Mouse (Mus musculus) hindbrain, embryonic 13.5 days (tissue): ENCODE measurements at regions not wholly inside any gene's neighbourhood (a gene's known extent, or its start where the extent isn't known, plus 50 kb on each side); places are given as distances from the start of the nearest gene placed in this dataset.

Experiments used
- ATAC-seq: fragments of 200-750 bp; cut with Nextera tagmentation; 2 replicates; pipeline ENCODE4 v1.8.0; 2017; ENCODE audit warnings: moderate TSS enrichment; ENCODE audit not compliant: low FRiP score
- H3K27ac ChIP-seq: fragments of 300-500 bp; sonication (generic); 2 replicates; pipeline ENCODE4 v1.5.1; 2015; ENCODE audit warnings: inconsistent platforms, mild to moderate bottlenecking, moderate library complexity
- H3K27me3 ChIP-seq: fragments of 300-500 bp; sonication (generic); 2 replicates; pipeline ENCODE4 v1.6.1; 2015; ENCODE audit warnings: mild to moderate bottlenecking, inconsistent platforms
- H3K36me3 ChIP-seq: fragments of 300-500 bp; sonication (generic); 2 replicates; pipeline ENCODE4 v1.6.1; 2015; ENCODE audit warnings: mild to moderate bottlenecking, inconsistent platforms
- H3K4me1 ChIP-seq: fragments of 300-500 bp; sonication (generic); replicated peaks from 2 replicates; pipeline ENCODE4 v1.6.1; 2015; ENCODE audit warnings: inconsistent platforms
- H3K4me2 ChIP-seq: fragments of 300-500 bp; sonication (generic); 2 replicates; pipeline ENCODE4 v1.6.1; 2015; ENCODE audit warnings: inconsistent platforms, mild to moderate bottlenecking, moderate library complexity
- H3K4me3 ChIP-seq: fragments of 300-500 bp; sonication (generic); 2 replicates; pipeline ENCODE4 v1.5.1; 2015; ENCODE audit warnings: mild to moderate bottlenecking, inconsistent platforms
- H3K9ac ChIP-seq: fragments of 300-500 bp; sonication (generic); 2 replicates; pipeline ENCODE4 v1.6.1; 2015; ENCODE audit warnings: mild to moderate bottlenecking, inconsistent platforms
- H3K9me3 ChIP-seq: fragments of 300-500 bp; sonication (generic); 2 replicates; pipeline ENCODE4 v1.6.1; 2016; ENCODE audit warnings: inconsistent platforms
- WGBS: fragments of 180-500 bp; shearing (Covaris S2); methylation state at CpG from one replicate; pipeline ENCODE4 v1.1.7; 2015; 5-methylcytosine and 5-hydroxymethylcytosine counted together

DNA sequence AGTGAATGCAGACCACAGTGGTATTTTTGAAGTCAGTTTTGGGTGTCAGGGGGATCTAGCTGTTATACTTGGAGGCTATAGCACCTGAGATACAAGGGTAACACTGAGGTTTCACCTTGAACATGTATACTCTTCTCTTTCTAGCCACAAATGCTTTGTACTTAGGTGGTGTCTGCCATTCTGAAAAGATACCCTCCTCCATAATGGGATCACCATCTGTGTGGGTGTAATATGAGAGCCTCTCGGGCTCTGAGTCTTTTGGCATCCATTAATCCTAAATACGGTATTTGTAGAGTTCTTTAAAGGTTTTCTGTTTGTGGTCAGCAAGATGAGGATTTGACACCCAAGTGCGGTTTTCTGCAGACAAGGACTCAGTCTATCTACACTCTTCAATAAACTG, 295.7 kb downstream of the Klf6 start:
- H3K9ac ChIP-seq: no peak overlapping the region
- no peak overlapping the region for H3K4me3 ChIP-seq
- no peak overlapping the region for H3K4me2 ChIP-seq
- WGBS: 47% methylated on average over 3 of the region's 3 CpGs
- no peak for ATAC-seq
- no peaks in the 10 kb centered on the region for H3K9me3 ChIP-seq
- peaks cover 13% of the 10 kb centered on the region for H3K4me1 ChIP-seq
- no peaks in the 10 kb centered on the region for H3K36me3 ChIP-seq
- H3K27me3 ChIP-seq: no peaks in the 10 kb centered on the region
- no peak overlapping the region for H3K27ac ChIP-seq

- ATAC-seq: peak; percentile 75; the same call in 1 of the 2 replicates
- Histone ChIP-seq H3K4me1 (peaks cover 13% of the 10 kb centered on the region), H3K36me3 (no peaks in the 10 kb centered on the region), H3K4me2 (no peak overlapping the region), H3K27me3 (no peaks in the 10 kb centered on the region), H3K9ac (no peak overlapping the region), H3K27ac (no peak overlapping the region), H3K9me3 (no peaks in the 10 kb centered on the region), H3K4me3 (no peak overlapping the region)
- 10% methylated on average over 4 of the region's 4 CpGs for WGBS
These were observed 296.7 kb downstream of the Klf6 start for GRCm38 (mm10) chr13:6157946-6158345.

- ATAC-seq: peak; percentile 79
- Histone ChIP-seq H3K9ac (no peak overlapping the region), H3K9me3 (no peaks in the 10 kb centered on the region), H3K4me2 (no peak overlapping the region), H3K4me1 (peaks cover 13% of the 10 kb centered on the region), H3K27me3 (no peaks in the 10 kb centered on the region), H3K36me3 (no peaks in the 10 kb centered on the region), H3K27ac (no peak overlapping the region), H3K4me3 (no peak overlapping the region)
- WGBS: 13% methylated on average over 2 of the region's 2 CpGs
These were observed 298.1 kb downstream of the Klf6 start for GRCm38 (mm10) chr13:6159412-6159811.

DNA sequence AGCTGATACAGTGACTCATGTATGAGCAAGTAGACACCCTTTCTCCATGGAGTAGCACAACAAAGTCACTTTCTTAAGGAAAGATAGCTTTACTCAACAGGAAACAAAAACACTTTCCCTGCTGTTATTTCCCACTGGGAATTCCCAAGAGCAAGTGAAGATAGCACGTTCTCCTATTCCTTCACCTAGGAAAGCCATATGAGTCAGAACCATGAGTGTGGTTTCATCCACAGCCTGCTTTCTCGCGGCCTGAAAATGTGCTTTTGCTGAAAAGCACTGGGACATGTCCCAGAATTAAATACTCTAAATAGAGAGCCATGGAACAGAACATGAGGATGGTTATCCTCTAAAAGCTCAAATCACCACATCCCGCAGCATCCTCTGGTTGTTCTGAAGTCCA, 304.6 kb downstream of the Klf6 start:
- WGBS: 89% methylated on average over 4 of the region's 4 CpGs
- H3K4me1 ChIP-seq: no peaks in the 10 kb centered on the region
- H3K27me3 ChIP-seq: no peaks in the 10 kb centered on the region
- H3K9ac ChIP-seq: no peak overlapping the region
- no peak overlapping the region for H3K27ac ChIP-seq
- H3K9me3 ChIP-seq: no peaks in the 10 kb centered on the region
- no peak for ATAC-seq
- H3K4me2 ChIP-seq: no peak overlapping the region
- H3K4me3 ChIP-seq: no peak overlapping the region
- no peaks in the 10 kb centered on the region for H3K36me3 ChIP-seq

DNA sequence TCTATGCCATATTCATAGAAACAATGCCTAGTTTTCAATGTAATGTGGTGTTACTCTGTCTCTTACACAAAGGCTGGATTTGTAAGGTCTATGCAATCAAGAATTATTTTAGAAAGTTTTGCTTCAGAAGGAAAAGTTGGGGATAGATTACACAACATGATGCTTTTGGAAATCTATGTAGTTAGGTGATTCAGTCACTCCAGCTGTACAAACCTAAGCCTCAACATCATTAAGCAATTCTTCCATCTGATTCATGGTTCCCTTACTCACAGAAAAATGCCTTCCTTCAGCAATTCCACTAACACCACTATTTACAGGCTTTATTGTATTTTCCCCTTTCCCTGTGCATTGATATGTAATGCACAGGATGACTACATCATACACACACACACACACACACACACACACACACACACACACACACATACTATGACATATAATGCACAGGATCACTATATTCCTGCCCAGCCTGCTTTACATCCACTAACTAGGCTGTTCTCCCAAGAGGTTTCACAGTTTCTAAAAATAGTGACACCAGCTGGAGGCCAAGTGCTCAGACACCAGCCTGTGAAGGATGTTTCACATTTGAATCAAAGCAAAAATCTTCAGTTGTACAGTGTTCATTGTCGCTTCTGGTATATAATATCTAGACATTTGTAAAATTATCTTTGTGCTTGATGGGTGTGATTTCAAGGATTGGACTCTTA, 305.9 kb downstream of the Klf6 start:
- H3K4me1 ChIP-seq: no peaks in the 10 kb centered on the region
- H3K27me3 ChIP-seq: no peaks in the 10 kb centered on the region
- WGBS: 88% methylated on average over 1 of the region's 1 CpGs
- H3K27ac ChIP-seq: no peak overlapping the region
- H3K9me3 ChIP-seq: no peaks in the 10 kb centered on the region
- H3K4me2 ChIP-seq: no peak overlapping the region
- no peak overlapping the region for H3K9ac ChIP-seq
- no peak overlapping the region for H3K4me3 ChIP-seq
- ATAC-seq: no peak
- no peaks in the 10 kb centered on the region for H3K36me3 ChIP-seq

GRCm38 (mm10) chr13:6173095-6173494, 311.8 kb downstream of the Klf6 start:
- no peak overlapping the region for H3K4me2 ChIP-seq
- no peaks in the 10 kb centered on the region for H3K27me3 ChIP-seq
- no peak overlapping the region for H3K9ac ChIP-seq
- no peak for ATAC-seq
- no peaks in the 10 kb centered on the region for H3K9me3 ChIP-seq
- no peak overlapping the region for H3K27ac ChIP-seq
- no peaks in the 10 kb centered on the region for H3K36me3 ChIP-seq
- H3K4me1 ChIP-seq: no peaks in the 10 kb centered on the region
- no peak overlapping the region for H3K4me3 ChIP-seq

DNA sequence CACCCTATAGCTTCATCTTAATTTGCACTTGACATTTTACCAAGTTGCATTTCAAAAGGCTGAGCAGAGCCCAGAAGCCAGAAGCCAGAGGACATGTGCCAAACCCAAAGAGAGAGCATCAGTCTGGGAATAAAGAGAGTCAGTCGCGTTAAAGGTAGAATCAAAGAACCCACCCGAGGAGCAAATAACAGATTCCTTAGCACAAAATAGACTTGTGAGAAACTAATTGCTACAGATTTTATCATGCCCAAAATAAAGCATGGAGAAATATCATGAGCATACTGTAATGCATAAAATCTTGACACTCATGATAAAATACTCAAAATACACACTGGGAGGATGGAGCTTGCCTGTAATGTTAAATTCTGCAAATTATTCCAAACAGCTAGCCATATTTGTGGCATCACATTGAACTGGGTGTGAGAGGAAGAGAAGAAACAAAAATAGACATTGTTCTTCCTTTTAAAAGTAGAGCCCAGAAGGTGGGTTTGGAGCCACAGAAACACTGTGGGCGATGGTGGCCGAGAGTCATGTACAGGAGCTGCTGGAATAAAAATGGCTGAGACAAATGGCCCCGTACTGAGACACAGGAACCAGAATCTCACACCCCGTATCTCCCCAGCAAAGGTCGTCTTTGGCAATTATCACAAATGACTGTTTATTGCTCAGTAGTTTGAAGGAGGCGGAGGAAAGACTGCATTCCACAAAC, 317.2 kb downstream of the Klf6 start:
- Histone ChIP-seq H3K9ac (no peak overlapping the region), H3K4me1 (no peaks in the 10 kb centered on the region), H3K36me3 (no peaks in the 10 kb centered on the region), H3K4me3 (no peak overlapping the region), H3K9me3 (no peaks in the 10 kb centered on the region), H3K27ac (no peak overlapping the region), H3K27me3 (no peaks in the 10 kb centered on the region), H3K4me2 (no peak overlapping the region)
- ATAC-seq: no peak
- 75% methylated on average over 9 of the region's 9 CpGs for WGBS

DNA sequence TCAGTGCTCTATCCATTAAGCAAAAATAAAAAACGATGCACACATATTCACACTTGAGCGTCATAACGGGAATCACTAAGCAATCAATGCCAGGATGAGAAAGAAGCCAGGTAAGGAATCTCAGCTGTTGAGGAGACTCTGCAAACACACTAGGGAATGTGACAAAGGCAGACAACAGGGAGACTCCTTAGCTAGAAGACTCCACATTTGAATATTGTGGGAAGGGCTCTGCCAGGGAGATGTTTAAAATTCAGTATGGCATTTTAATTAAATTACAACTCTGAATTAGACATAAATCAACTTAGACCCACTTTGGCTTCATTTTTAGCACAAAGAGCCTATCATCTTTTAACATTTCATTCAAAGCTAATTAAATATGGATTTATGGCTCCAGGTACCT, 327.9 kb downstream of the Klf6 start:
- no peak for ATAC-seq
- Histone ChIP-seq H3K27me3 (no peaks in the 10 kb centered on the region), H3K27ac (peak overlapping the region; percentile 20; the same call in 1 of the 2 replicates), H3K4me1 (peaks cover 8% of the 10 kb centered on the region), H3K4me2 (no peak overlapping the region), H3K9ac (no peak overlapping the region), H3K4me3 (no peak overlapping the region), H3K36me3 (no peaks in the 10 kb centered on the region), H3K9me3 (no peaks in the 10 kb centered on the region)
- WGBS: 74% methylated on average over 3 of the region's 3 CpGs

DNA sequence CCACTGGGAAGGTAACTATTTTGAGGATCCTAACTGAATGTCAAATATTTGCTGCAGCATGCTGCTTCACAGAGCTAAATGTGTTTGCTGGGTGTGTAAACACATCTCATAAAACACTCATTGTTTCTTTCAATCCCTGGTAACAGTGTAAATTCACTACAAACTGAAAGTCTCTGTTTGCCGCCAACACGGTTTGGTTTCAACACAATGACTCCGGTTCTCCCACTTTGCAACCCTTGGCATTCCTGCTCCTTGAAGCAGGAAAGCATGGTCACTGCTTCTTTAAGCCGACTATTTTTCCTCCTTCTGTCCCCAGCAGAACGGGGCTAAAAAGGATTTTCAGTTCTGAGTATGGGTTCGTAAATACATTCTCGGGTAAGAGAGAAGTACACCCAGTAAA, 328.3 kb downstream of the Klf6 start:
- no peak for ATAC-seq
- no peaks in the 10 kb centered on the region for H3K27me3 ChIP-seq
- no peaks in the 10 kb centered on the region for H3K9me3 ChIP-seq
- peak overlapping the region; percentile 20; the same call in 1 of the 2 replicates for H3K27ac ChIP-seq
- WGBS: 49% methylated on average over 7 of the region's 7 CpGs
- H3K4me1 ChIP-seq: peaks cover 13% of the 10 kb centered on the region
- H3K9ac ChIP-seq: no peak overlapping the region
- no peaks in the 10 kb centered on the region for H3K36me3 ChIP-seq
- no peak overlapping the region for H3K4me2 ChIP-seq
- no peak overlapping the region for H3K4me3 ChIP-seq

DNA sequence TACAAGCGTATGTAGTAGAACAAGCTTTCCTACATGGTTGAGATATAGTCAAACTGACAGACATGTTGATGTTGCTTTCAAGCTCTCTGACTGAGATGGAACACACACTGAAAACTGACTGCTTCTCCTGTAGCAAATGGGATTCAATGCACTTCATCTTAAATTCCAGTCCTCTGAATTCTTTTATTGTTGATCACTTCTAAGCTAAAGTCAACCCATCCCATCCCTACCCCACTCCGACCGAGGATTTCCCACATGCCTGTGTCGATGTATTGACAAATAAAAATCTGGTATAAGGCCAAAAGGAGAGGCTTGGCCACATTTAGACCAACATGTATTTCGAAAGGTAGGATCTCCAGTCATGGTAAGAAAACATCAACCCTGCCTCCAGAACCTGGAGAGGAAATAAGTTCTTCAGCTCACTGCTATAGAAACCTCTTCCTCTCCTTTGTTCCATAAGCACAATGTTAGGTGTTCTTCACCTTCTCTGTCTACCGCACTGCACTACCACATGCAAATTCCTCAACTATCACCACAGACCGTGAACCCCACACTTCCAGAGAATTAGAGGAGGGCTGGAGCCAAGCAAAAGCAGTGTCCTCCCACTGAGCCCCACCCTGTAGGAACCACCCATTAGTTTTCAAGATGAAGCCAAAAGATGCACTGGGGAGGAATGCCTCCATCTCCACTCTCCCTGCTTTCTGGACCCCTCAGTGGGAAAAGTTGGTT, 330.1 kb downstream of the Klf6 start:
- no peak overlapping the region for H3K9ac ChIP-seq
- no peaks in the 10 kb centered on the region for H3K27me3 ChIP-seq
- H3K27ac ChIP-seq: no peak overlapping the region
- H3K36me3 ChIP-seq: no peaks in the 10 kb centered on the region
- H3K4me1 ChIP-seq: peaks cover 13% of the 10 kb centered on the region
- no peak overlapping the region for H3K4me3 ChIP-seq
- no peak for ATAC-seq
- H3K4me2 ChIP-seq: no peak overlapping the region
- 89% methylated on average over 7 of the region's 7 CpGs for WGBS
- H3K9me3 ChIP-seq: no peaks in the 10 kb centered on the region

DNA sequence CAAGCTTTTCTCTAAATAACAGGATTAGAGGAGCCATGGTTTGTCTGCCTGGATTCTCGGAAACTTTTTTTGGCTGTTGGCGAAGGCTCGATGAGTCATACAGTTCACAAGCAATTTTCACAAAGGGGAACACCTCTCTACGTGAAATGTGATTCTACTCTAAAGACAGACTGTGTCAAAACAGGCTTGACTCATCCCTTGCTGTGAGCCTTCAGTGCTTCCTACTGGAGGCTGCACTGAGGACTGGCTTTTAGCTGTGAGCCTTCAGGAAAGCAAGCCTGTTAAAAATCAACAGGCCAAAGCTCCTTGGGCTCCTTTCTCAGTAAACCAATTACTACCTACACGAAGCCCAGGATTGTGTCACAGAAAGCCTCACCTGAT, 330.6 kb downstream of the Klf6 start:
- no peak for ATAC-seq
- Histone ChIP-seq H3K9ac (no peak overlapping the region), H3K27me3 (no peaks in the 10 kb centered on the region), H3K27ac (no peak overlapping the region), H3K9me3 (no peaks in the 10 kb centered on the region), H3K4me2 (no peak overlapping the region), H3K4me1 (peaks cover 13% of the 10 kb centered on the region), H3K4me3 (no peak overlapping the region), H3K36me3 (no peaks in the 10 kb centered on the region)
- 58% methylated on average over 5 of the region's 5 CpGs for WGBS

GRCm38 (mm10) chr13:6196690-6197089, 335.4 kb downstream of the Klf6 start:
- Histone ChIP-seq H3K27ac (no peak overlapping the region), H3K9me3 (0 out of 2 replicates have a peak, but pooled peaks cover 4% of the 10 kb centered on the region), H3K9ac (no peak overlapping the region), H3K27me3 (no peaks in the 10 kb centered on the region), H3K4me3 (no peak overlapping the region), H3K4me2 (no peak overlapping the region), H3K4me1 (peaks cover 10% of the 10 kb centered on the region), H3K36me3 (no peaks in the 10 kb centered on the region)
- 76% methylated on average over 5 of the region's 5 CpGs for WGBS
- no peak for ATAC-seq
